Mouse (Mus musculus): ENCODE measurements around the gene Klhdc7b. TPM values are rescaled to one million over a fixed set of nuclear protein-coding genes. Genes with fewer than 3 reads are reported as not detected.

The Klhdc7b gene
- polyA plus RNA-seq, 1 experiment from 2014 or later, result not detected

- ATAC-seq (ENCODE audit: low FRiP score, low read depth), result no peak
- 87% methylated on average over 10 of the region's 10 CpGs for WGBS
- Histone ChIP-seq H3K4me3 (no peak overlapping the region), H3K4me2 (replicated peaks) (no peak overlapping the region), H3K36me3 (no peaks in the 10 kb centered on the region), H3K4me1 (no peaks in the 10 kb centered on the region), H3K9me3 (peaks cover 10% of the 10 kb centered on the region), H3K27ac (replicated peaks) (no peak overlapping the region), H3K9ac (replicated peaks) (no peak overlapping the region), H3K27me3 (no peaks in the 10 kb centered on the region)
Observed at GRCm38 (mm10) chr15:89404831-89405623, 20.3 kb downstream of the Klhdc7b start.

DNA sequence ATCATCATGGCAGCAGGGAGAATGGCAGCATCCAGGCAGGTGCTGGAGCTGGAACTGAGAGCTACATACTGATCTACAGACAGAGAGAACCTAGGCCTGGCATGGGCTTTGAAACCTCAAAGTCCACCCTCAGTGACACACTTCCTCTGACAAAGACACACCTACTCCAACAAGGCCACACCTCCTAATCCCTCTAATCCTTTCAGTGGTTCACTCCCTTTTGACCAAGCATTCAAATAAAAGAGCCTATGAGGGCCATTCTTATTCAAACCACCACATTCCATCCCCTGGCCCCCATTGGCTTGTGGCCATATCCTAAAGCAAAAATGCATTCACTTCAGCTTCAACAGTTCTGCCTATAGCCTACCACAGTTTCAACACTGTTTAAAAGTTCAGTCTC lies 22.0 kb downstream of the Klhdc7b start:
- H3K36me3 ChIP-seq, result no peaks in the 10 kb centered on the region
- no peak for ATAC-seq (ENCODE audit: low FRiP score, low read depth)
- no peak overlapping the region for H3K27ac ChIP-seq (replicated peaks)
- no peak overlapping the region for H3K4me3 ChIP-seq
- no peaks in the 10 kb centered on the region for H3K27me3 ChIP-seq
- no peaks in the 10 kb centered on the region for H3K4me1 ChIP-seq
- no peak overlapping the region for H3K4me2 ChIP-seq (replicated peaks)
- no peak overlapping the region for H3K9ac ChIP-seq (replicated peaks)
- H3K9me3 ChIP-seq, result peaks cover 10% of the 10 kb centered on the region

GRCm38 (mm10) chr15:89410118-89410517 lies 25.4 kb downstream of the Klhdc7b start, which contains the start of gene Syce3:
Syce3 (minus strand) TSS chr15:89410503.
- Histone ChIP-seq H3K27ac (replicated peaks) (no peak within 1 kb of the TSS), H3K4me3 (no peak within 1 kb of the TSS), H3K36me3 (no peaks in the 10 kb centered on the region), H3K27me3 (no peaks in the 10 kb centered on the region), H3K4me1 (no peaks in the 10 kb centered on the region), H3K9ac (replicated peaks) (no peak within 1 kb of the TSS), H3K4me2 (replicated peaks) (no peak within 1 kb of the TSS), H3K9me3 (peaks cover 10% of the 10 kb centered on the region)
- ATAC-seq (ENCODE audit: low FRiP score, low read depth), result no peak
- WGBS, result 84% methylated on average over 24 of the region's 24 CpGs

DNA sequence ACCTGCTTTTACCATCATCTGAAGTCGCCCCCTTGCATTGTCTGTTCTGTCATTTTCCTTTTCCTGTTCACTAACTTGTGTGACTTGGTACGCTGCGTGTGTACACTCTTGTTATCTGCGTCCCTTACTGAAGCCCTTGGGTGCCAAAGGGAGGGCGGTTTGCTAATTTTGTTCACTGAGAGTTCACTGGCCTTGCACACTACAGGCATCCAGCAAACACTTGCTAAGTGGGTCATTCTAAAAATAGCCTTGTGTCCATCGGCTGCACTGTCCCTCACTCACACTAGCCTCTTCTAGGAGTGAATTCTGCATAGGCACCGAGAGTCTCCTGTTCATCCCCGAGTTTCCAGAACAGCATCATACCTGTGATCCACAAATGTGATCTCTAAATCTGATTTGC lies 30.6 kb downstream of the Klhdc7b start:
- Histone ChIP-seq H3K9ac (replicated peaks) (no peak overlapping the region), H3K4me2 (replicated peaks) (no peak overlapping the region), H3K4me3 (no peak overlapping the region), H3K27me3 (no peaks in the 10 kb centered on the region), H3K36me3 (peaks cover 28% of the 10 kb centered on the region), H3K9me3 (no peaks in the 10 kb centered on the region), H3K27ac (replicated peaks) (no peak overlapping the region), H3K4me1 (no peaks in the 10 kb centered on the region)
- ATAC-seq (ENCODE audit: low FRiP score, low read depth), result no peak
- WGBS, result 91% methylated on average over 8 of the region's 8 CpGs

DNA sequence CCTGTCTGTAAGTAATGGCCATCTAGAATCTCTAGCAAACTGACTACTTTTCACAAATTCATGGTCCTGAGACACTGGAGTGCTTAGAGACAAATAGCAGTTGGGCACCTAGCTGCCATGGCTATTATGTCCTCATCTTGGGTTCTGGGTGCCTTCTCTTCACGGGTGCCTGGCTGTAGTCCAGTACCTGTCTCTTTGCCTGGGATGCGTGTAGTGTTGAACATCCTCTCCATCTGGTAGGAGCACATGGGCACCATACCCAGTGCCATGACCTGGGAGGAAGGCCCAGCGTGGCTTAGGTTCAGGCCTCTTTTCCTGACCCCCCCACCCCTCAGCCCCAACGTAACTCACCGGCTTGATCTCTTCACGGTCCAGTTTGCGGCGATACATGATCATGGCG lies 37.2 kb downstream of the Klhdc7b start:
- Histone ChIP-seq H3K9me3 (no peaks in the 10 kb centered on the region), H3K4me2 (replicated peaks) (no peak overlapping the region), H3K4me1 (no peaks in the 10 kb centered on the region; the same call in 1 of the 2 replicates), H3K9ac (replicated peaks) (no peak overlapping the region), H3K4me3 (no peak overlapping the region), H3K27ac (replicated peaks) (no peak overlapping the region), H3K27me3 (0 out of 2 replicates have a peak, but pooled peaks cover 10% of the 10 kb centered on the region), H3K36me3 (peaks cover 47% of the 10 kb centered on the region)
- no peak for ATAC-seq (ENCODE audit: low FRiP score, low read depth)
- 96% methylated on average over 9 of the region's 9 CpGs for WGBS

DNA sequence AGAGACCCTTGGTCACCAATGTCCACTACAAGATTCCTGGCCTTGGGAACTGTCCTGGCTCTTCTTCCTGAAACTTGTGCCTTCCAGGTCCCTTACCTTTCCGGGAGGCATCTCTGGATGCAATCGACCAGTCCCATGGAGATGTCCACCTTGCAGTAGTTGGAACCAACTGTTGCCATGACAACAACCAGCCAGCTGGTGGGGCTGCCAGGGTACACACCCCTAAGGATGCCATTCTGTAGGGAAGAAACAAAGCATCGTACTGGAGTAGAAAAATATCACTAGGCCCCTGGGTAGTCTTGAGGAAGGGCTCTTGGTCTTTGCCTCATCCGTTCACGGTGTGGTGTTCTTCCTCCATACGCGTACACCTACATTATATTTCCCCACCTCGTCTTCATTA lies 39.9 kb downstream of the Klhdc7b start:
- Histone ChIP-seq H3K27ac (replicated peaks) (no peak overlapping the region), H3K4me3 (no peak overlapping the region), H3K4me2 (replicated peaks) (no peak overlapping the region), H3K9me3 (no peaks in the 10 kb centered on the region), H3K36me3 (peaks cover 37% of the 10 kb centered on the region), H3K27me3 (0 out of 2 replicates have a peak, but pooled peaks cover 10% of the 10 kb centered on the region), H3K9ac (replicated peaks) (no peak overlapping the region), H3K4me1 (peaks cover 9% of the 10 kb centered on the region)
- ATAC-seq (ENCODE audit: low FRiP score, low read depth), result no peak
- WGBS, result 90% methylated on average over 8 of the region's 8 CpGs

DNA sequence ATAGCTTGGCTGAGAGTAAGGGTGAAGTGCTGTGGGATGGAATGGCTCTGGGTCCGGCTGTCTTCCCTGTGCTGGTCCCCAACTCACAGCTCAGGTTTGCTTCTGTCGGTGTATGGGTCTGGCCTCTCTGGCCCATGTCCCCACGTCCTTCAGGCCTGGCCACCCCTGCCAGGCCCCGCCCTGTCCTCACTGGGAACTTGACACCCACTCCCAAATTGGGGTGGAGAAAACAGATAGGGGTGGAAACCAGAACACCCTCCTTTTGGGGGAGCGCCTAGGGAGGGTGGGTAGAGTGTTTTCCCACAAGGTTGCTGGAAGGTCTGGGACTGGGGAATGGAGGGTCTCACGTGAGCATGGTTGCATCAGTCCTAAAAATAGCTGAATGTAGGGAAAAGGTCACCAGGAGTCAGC lies 41.0 kb downstream of the Klhdc7b start, which contains the start of gene Cpt1b:
TSS of gene Cpt1b (minus strand) at position 153 of the 411 bp plus-strand sequence.
- Histone ChIP-seq H3K9ac (replicated peaks) (peak within 1 kb of the TSS; percentile 41; the same call in 1 of the 2 replicates), H3K4me3 (no peak within 1 kb of the TSS), H3K9me3 (no peaks in the 10 kb centered on the region), H3K4me1 (peaks cover 9% of the 10 kb centered on the region), H3K27ac (replicated peaks) (no peak within 1 kb of the TSS), H3K4me2 (replicated peaks) (no peak within 1 kb of the TSS), H3K27me3 (0 out of 2 replicates have a peak, but pooled peaks cover 10% of the 10 kb centered on the region), H3K36me3 (peaks cover 27% of the 10 kb centered on the region)
- ATAC-seq (ENCODE audit: low FRiP score, low read depth), result no peak
- WGBS, result 27% methylated on average over 6 of the region's 6 CpGs

DNA sequence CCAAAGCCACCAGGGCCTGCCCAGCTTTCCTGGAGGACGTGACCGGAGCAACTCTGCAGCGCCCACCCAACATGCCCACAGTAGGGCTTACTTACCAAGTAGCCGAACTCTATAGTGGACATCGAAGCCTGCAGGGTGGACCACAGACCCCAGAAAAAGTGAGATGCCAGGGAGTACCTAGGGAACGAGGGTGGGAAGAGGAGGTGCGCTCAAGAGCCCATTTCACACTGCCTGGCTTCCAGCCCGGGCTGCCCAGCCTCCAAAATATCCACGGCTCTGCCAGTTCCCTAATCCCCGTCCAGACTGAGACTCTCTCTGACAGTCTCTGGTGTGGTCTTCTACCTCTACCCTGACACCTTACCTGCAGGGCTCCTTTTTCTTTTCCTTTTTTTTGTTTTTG lies 42.0 kb downstream of the Klhdc7b start:
- 92% methylated on average over 10 of the region's 10 CpGs for WGBS
- Histone ChIP-seq H3K27ac (replicated peaks) (no peak overlapping the region), H3K9ac (replicated peaks) (no peak overlapping the region), H3K36me3 (peaks cover 27% of the 10 kb centered on the region), H3K4me2 (replicated peaks) (no peak overlapping the region), H3K4me1 (peaks cover 9% of the 10 kb centered on the region), H3K27me3 (0 out of 2 replicates have a peak, but pooled peaks cover 10% of the 10 kb centered on the region), H3K4me3 (no peak overlapping the region), H3K9me3 (no peaks in the 10 kb centered on the region)
- ATAC-seq (ENCODE audit: low FRiP score, low read depth), result no peak

GRCm38 (mm10) chr15:89428136-89428790 lies 43.5 kb downstream of the Klhdc7b start:
- peak overlapping the region; percentile 79 for H3K4me2 ChIP-seq (replicated peaks)
- H3K27me3 ChIP-seq, result 0 out of 2 replicates have a peak, but pooled peaks cover 10% of the 10 kb centered on the region
- no peak for ATAC-seq (ENCODE audit: low FRiP score, low read depth)
- no peak overlapping the region for H3K27ac ChIP-seq (replicated peaks)
- peak overlapping the region; percentile 80; the same call in 1 of the 2 replicates for H3K9ac ChIP-seq (replicated peaks)
- no peaks in the 10 kb centered on the region for H3K9me3 ChIP-seq
- WGBS, result 85% methylated on average over 19 of the region's 19 CpGs
- H3K4me3 ChIP-seq, result peak overlapping the region; percentile 67
- peaks cover 9% of the 10 kb centered on the region for H3K4me1 ChIP-seq
- peaks cover 27% of the 10 kb centered on the region for H3K36me3 ChIP-seq

DNA sequence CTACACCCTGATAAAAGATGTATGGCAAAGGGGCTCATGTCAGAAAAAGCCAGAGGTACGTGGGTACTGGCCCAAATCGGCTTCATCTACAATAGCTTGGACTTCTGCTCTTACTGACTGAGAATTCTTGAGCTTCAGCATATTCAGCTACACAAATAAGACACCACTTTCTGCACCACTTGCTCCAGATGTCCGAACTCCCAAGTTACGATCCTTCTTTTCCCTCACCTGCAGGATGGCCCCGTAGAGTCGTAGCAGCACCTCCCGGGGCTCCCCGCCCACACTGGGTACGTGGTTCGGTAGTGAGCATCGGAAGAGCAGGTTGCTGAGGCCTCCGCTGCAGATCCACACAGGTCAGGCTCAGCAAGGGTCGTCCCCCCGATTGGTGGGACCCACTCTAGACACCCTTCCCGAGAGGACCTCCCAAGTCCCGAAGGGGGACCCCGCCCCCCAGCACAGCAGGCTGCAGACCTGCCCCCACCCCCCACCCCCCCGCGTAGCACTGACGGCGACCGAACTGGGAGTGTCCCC lies 44.2 kb downstream of the Klhdc7b start:
- 5% methylated on average over 21 of the region's 22 CpGs for WGBS
- Histone ChIP-seq H3K27me3 (0 out of 2 replicates have a peak, but pooled peaks cover 10% of the 10 kb centered on the region), H3K9me3 (no peaks in the 10 kb centered on the region), H3K4me1 (peaks cover 9% of the 10 kb centered on the region), H3K9ac (replicated peaks) (peak overlapping the region; percentile 80), H3K4me2 (replicated peaks) (peak overlapping the region; percentile 79), H3K27ac (replicated peaks) (peak overlapping the region; percentile 94), H3K4me3 (peak overlapping the region; percentile 67), H3K36me3 (peaks cover 27% of the 10 kb centered on the region)
- ATAC-seq (ENCODE audit: low FRiP score, low read depth), result peak; percentile 66

GRCm38 (mm10) chr15:89429352-89430221 lies 44.9 kb downstream of the Klhdc7b start, which contains the start of the genes C730034F03Rik, Gm44502 and Chkb:
C730034F03Rik (plus strand) TSS chr15:89429589.
Gm44502 (minus strand) TSS chr15:89429696.
Chkb (minus strand) TSS chr15:89429908.
- peak; percentile 95 for ATAC-seq (ENCODE audit: low FRiP score, low read depth)

More at GRCm38 (mm10) chr15:89429352-89430221, 44.9 kb downstream of the Klhdc7b start, which contains the start of the genes C730034F03Rik, Gm44502 and Chkb:
- H3K4me2 ChIP-seq (replicated peaks), result peak within 1 kb of the TSS; percentile 79
- H3K27ac ChIP-seq (replicated peaks), result peak within 1 kb of the TSS; percentile 94
- peaks cover 27% of the 10 kb centered on the region for H3K36me3 ChIP-seq
- H3K9me3 ChIP-seq, result no peaks in the 10 kb centered on the region
- under 1% methylated on average over 70 of the region's 70 CpGs for WGBS
- H3K27me3 ChIP-seq, result 0 out of 2 replicates have a peak, but pooled peaks cover 10% of the 10 kb centered on the region
- peak within 1 kb of the TSS; percentile 80 for H3K9ac ChIP-seq (replicated peaks)
- peak within 1 kb of the TSS; percentile 67 for H3K4me3 ChIP-seq
- peaks cover 9% of the 10 kb centered on the region for H3K4me1 ChIP-seq

All from midbrain, embryonic 12.5 days (tissue).